Mouse (Mus musculus) forebrain, embryonic 16.5 days (tissue): ENCODE measurements around the gene Casz1. TPM values are rescaled to one million over a fixed set of nuclear protein-coding genes. Genes with fewer than 3 reads are reported as not detected.

Experiments
- ATAC-seq: fragments of 200-750 bp; cut with Nextera tagmentation; 2 replicates; pipeline ENCODE4 v1.8.0; 2017; ENCODE audit warnings: mild to moderate bottlenecking, moderate library complexity
- H3K27ac ChIP-seq: fragments of 300-500 bp; sonication (generic); 2 replicates; pipeline ENCODE4 v1.5.1; 2014; ENCODE audit warnings: low read length, control low read depth
- H3K27me3 ChIP-seq: fragments of 300-500 bp; sonication (generic); replicated peaks from 2 replicates; pipeline ENCODE4 v1.6.1; 2014; ENCODE audit warnings: low read length; ENCODE audit not compliant: control insufficient read depth, insufficient read depth
- H3K36me3 ChIP-seq: fragments of 300-500 bp; sonication (generic); 2 replicates; pipeline ENCODE4 v1.6.1; 2014; ENCODE audit not compliant: control insufficient read depth, insufficient read depth
- H3K4me1 ChIP-seq: fragments of 300-500 bp; sonication (generic); replicated peaks from 2 replicates; pipeline ENCODE4 v1.6.1; 2014; ENCODE audit warnings: low read length; ENCODE audit not compliant: control insufficient read depth, insufficient read depth
- H3K4me2 ChIP-seq: fragments of 300-500 bp; sonication (generic); 2 replicates; pipeline ENCODE4 v1.6.1; 2014; ENCODE audit warnings: mild to moderate bottlenecking, low read length, control low read depth
- H3K4me3 ChIP-seq: fragments of 300-500 bp; sonication (generic); replicated peaks from 2 replicates; pipeline ENCODE4 v1.5.1; 2014; ENCODE audit warnings: mild to moderate bottlenecking, low read length, control low read depth
- H3K9ac ChIP-seq: fragments of 300-500 bp; sonication (generic); replicated peaks from 2 replicates; pipeline ENCODE4 v1.6.1; 2014; ENCODE audit warnings: low read depth, low read length, control low read depth
- H3K9me3 ChIP-seq: fragments of 300-500 bp; sonication (generic); 2 replicates; pipeline ENCODE4 v1.6.1; 2016; ENCODE audit warnings: low read length; ENCODE audit not compliant: control insufficient read depth
- WGBS: fragments of 180-500 bp; shearing (Covaris S2); extraction: QIAGEN DNeasy Blood & Tissue Kit; methylation state at CpG from one replicate; pipeline ENCODE4 v1.1.7; 2014; 5-methylcytosine and 5-hydroxymethylcytosine counted together
- polyA plus RNA-seq: library from polyadenylated mRNA; unstranded; fragments of >200 nt; fragmentation: Nextera tagmentation; extraction: Ambion mirVana; gene quantifications from 2 replicates; pipeline ENCODE4 v1.2.1, GENCODE M21; 2015

Gene Casz1
- polyA plus RNA-seq, 1 experiment from 2014 or later, result 1.0 TPM

DNA sequence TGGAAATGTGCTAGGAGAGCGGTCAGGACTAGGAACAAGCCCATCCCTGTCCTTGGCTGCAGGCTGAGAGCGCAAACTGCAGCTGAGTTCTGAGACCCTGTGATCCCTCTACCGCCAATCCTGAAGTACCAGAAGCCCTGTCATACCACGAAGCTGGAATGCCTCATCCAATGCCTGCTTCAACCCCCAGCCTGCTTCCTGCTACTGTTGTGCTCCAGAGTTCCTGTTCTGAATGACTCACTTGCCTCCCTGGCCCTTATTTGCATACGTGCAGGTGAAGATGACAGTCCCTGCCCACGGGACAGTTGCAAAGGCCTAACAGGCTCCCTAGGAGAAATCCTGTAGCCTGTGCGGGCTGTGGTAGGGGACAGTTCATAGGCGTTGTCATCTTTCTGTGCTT is 13.3 kb upstream of the Casz1 start:
- no peak for ATAC-seq
- Histone ChIP-seq H3K4me3 (no peak overlapping the region), H3K4me1 (peaks cover 8% of the 10 kb centered on the region), H3K9ac (no peak overlapping the region), H3K36me3 (no peaks in the 10 kb centered on the region), H3K9me3 (no peaks in the 10 kb centered on the region), H3K27me3 (peaks cover 14% of the 10 kb centered on the region), H3K27ac (no peak overlapping the region), H3K4me2 (no peak overlapping the region)
- 69% methylated on average over 8 of the region's 8 CpGs for WGBS

DNA sequence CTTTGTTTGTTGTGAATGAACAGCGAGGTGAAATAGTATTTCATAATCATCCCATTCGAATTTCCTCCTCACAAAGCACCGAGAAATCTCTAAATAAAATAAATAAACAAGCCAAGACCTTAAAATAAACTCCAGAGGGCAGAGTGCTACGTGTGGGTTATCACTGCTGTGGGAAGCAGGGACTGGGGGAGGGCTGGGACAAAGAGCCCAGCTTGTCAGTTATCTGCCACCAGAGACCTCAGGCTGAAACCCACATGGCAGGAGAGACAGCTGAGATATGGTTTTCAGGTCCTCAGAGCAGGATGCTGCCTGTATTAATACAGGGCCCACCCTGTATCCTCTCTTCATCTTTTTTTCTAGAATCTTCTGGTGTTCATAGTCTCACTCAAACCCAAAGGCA is 9.2 kb upstream of the Casz1 start:
- H3K9me3 ChIP-seq, result no peaks in the 10 kb centered on the region
- peaks cover 11% of the 10 kb centered on the region for H3K4me1 ChIP-seq
- H3K9ac ChIP-seq, result no peak overlapping the region
- no peak for ATAC-seq
- no peak overlapping the region for H3K27ac ChIP-seq
- no peak overlapping the region for H3K4me3 ChIP-seq
- H3K36me3 ChIP-seq, result no peaks in the 10 kb centered on the region
- H3K4me2 ChIP-seq, result no peak overlapping the region
- WGBS, result 75% methylated on average over 4 of the region's 4 CpGs
- peaks cover 11% of the 10 kb centered on the region for H3K27me3 ChIP-seq

DNA sequence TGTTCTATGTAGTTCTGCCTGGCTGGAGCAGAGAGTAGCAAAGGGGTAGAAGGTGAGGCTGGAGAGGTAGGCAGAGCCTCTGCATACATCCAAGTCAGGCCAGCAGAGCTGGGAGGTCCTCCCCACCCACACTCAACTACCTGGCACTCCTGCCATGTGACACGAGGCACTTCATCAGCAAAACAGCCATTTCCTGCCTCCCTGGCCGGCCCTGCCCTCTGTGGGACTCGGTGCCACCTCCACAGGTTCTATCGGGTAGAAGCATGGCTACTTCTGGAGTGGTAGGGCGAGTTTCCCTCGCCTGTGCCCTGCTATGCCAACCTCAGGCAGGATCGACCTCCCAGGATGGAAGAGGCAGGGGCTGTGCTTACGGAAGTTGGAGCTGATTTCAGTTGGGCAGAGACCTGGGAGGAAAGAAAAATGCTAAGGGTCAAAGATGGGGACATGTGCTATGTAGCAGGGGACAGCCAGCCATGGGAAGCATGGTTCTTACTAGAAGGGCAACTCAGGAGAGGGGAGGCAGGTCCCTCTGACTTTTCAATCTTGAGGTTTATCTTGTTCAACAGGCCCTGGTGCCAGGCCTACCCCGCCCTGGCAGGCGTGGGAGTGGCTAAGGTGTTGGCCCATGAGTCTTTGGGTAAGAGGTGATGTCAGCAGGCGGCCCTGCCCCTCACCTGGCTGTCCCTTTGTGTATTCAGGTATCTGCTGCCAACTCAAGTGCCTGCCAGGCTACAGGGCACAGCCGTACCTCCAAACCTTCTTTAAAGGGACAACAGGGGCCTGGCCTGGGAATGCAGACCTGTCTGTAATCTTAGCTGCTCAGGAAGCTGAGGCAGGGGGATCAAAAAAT is 6.5 kb upstream of the Casz1 start:
- no peak overlapping the region for H3K9ac ChIP-seq
- ATAC-seq, result no peak
- H3K27ac ChIP-seq, result no peak overlapping the region
- H3K9me3 ChIP-seq, result no peaks in the 10 kb centered on the region
- peaks cover 18% of the 10 kb centered on the region for H3K27me3 ChIP-seq
- H3K4me1 ChIP-seq, result peaks cover 11% of the 10 kb centered on the region
- WGBS, result 83% methylated on average over 12 of the region's 12 CpGs
- H3K36me3 ChIP-seq, result no peaks in the 10 kb centered on the region
- no peak overlapping the region for H3K4me2 ChIP-seq
- no peak overlapping the region for H3K4me3 ChIP-seq

DNA sequence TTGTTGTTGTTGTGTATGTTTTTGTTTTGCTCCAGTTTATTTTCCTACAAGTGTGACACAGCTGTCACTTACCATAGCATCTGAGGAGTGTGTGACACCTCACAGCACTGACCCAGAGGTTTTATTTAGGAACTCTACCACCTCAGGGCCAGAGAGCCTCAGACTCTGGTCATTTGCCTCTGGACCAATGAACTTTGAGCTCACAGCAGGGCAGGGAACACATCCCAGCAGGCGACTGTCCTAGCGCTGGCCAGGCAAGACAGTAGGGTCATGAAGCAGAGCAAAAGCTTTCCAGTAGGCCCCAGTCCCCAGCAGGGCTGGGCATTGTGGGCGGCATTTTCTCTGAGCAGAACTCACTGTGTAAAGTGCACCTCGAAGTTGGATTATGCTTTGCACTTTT is 1.2 kb upstream of the Casz1 start:
- Histone ChIP-seq H3K4me2 (no peak overlapping the region), H3K36me3 (no peaks in the 10 kb centered on the region), H3K27ac (no peak overlapping the region), H3K9ac (no peak overlapping the region), H3K9me3 (no peaks in the 10 kb centered on the region), H3K4me3 (no peak overlapping the region), H3K4me1 (peaks cover 37% of the 10 kb centered on the region), H3K27me3 (peaks cover 47% of the 10 kb centered on the region)
- WGBS, result 29% methylated on average over 4 of the region's 4 CpGs
- ATAC-seq, result no peak

DNA sequence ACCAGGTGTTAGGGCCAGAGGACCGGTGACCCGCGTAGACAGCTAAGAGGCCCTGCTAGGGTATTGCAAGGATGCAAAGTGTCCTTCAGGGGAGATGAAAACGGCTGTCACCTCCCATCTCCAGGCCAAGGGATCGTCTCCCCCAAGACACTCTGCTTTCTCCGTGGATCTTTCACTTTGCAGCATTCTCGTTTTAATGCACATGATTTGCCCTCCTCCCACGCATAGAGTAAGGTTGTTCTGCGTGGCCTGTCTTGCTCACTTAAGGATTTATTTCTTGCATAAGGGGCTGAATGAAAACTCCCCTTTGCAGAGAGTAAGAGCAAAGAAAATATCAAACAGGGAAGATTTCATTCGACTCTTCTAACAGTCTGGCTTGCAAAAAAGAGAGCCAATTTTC is 593 bp upstream of the Casz1 start:
- H3K4me3 ChIP-seq, result peak overlapping the region; percentile 42
- no peaks in the 10 kb centered on the region for H3K9me3 ChIP-seq
- H3K36me3 ChIP-seq, result no peaks in the 10 kb centered on the region
- H3K27ac ChIP-seq, result no peak overlapping the region
- peaks cover 37% of the 10 kb centered on the region for H3K4me1 ChIP-seq
- 8% methylated on average over 10 of the region's 10 CpGs for WGBS
- H3K4me2 ChIP-seq, result peak overlapping the region; percentile 71
- no peak for ATAC-seq
- H3K9ac ChIP-seq, result no peak overlapping the region
- H3K27me3 ChIP-seq, result peaks cover 53% of the 10 kb centered on the region

DNA sequence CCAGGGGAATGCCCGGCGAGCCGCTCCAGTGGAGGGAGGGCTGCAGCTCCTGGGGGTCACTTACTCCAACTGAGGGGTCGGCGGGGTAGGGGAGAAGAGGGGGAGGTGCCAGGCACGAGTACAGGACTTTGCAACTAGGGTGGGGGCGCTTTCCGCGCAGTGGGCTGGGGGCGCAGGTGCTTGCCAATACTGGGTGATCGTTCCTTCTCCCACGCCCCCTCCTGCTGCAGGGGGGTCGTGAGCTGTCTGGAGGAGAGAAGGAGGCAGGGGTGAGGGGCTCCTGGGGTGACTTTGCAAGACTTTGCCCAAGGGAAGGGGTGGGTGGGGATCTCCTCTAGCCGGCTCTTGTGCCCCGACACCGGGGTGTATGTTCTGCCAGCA is 541 bp downstream of the Casz1 start:
- peak overlapping the region; percentile 71 for H3K4me2 ChIP-seq
- H3K27me3 ChIP-seq, result peaks cover 60% of the 10 kb centered on the region
- H3K36me3 ChIP-seq, result no peaks in the 10 kb centered on the region
- H3K9ac ChIP-seq, result peak overlapping the region; percentile 10; the same call in 1 of the 2 replicates
- H3K9me3 ChIP-seq, result no peaks in the 10 kb centered on the region
- peak; percentile 5; the same call in 1 of the 2 replicates for ATAC-seq
- peak overlapping the region; percentile 42 for H3K4me3 ChIP-seq
- peaks cover 33% of the 10 kb centered on the region for H3K4me1 ChIP-seq
- H3K27ac ChIP-seq, result no peak overlapping the region
- WGBS, result under 1% methylated on average over 16 of the region's 16 CpGs

DNA sequence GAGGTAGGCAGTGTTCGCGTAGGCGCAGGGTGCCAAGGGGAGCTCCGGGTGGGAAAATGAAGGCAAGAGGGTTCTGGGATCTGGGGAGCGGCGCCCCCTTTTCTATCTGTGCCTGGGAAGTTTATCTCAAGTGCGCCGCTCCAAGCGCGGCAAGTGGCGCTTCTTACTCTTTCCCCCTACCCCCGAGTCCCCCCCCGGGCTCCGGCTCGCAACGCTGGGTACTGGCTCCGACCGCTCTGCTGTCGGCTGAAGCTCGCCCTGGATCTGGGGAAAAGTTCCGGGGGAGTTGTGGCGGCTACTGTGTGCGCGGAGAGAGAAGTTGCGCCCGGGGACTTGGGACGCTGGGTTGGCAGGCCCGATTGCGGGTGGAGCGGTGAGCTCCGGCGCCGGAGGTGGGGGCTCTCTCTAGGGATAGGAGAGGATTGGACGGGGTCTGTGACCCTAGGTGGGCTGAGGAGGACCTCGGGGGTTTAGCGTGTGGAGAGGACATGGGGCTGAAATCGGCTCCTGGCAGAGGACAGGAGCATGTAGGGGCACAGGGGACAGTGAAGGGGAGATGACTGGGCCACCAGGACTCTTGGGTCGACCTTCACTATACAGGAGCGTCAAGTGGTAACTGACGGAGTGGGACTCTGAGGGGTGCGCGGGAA is 1.1 kb downstream of the Casz1 start:
- no peaks in the 10 kb centered on the region for H3K36me3 ChIP-seq
- H3K9me3 ChIP-seq, result no peaks in the 10 kb centered on the region
- peak overlapping the region; percentile 6; the same call in 1 of the 2 replicates for H3K9ac ChIP-seq
- no peak overlapping the region for H3K27ac ChIP-seq
- peaks cover 63% of the 10 kb centered on the region for H3K27me3 ChIP-seq
- peaks cover 33% of the 10 kb centered on the region for H3K4me1 ChIP-seq
- peak overlapping the region; percentile 71 for H3K4me2 ChIP-seq
- under 1% methylated on average over 42 of the region's 42 CpGs for WGBS
- H3K4me3 ChIP-seq, result peak overlapping the region; percentile 42
- ATAC-seq, result 0 out of 2 replicates have a peak, but pooled peaks have one; percentile 1

DNA sequence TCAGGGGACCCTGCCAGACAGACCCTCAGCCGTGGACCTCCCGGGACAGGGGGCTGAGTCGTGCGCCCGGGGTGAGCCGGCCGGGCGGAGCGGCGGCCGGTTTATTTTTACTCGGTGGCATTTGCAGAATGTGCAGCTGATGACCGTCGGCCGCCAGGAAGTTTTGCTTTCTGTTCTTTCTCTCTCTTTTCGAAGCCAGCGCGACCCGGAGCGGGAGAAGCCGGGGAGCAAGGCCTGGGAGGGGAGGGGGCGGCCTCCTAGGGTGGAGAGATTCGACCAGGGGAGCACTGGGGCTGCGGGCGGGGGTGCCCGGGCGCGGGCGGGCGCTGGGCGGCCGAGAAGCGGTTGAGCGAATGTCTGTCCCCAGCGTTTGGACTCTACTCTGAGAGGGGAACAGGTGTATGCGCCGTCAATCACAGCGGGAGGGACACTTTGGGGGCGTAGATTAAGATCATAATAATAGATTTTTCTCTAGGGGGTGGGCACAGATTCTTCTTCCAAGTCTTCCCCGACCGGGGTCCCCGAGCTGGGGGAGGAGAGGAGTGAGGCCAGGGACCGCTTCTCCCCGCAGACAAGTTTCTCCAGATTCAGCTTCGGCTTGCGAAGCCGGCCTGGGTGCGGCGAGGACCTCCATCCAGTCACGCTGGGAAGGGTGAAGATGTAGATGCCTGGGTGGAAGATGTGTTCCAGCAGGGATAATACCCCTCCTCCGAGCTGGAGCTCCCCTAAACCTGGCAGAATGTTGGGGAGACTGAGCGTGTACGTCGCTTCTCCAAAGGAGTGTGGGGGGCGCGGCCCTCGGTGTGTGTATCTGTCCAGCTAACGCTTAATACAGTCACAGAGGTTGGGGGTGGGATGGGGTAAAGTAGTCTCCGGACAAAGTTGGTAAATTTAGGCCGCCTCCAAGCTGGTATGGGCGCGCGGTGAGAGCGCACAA is 1.9 kb downstream of the Casz1 start:
- Histone ChIP-seq H3K27me3 (peaks cover 67% of the 10 kb centered on the region), H3K9ac (no peak overlapping the region), H3K4me3 (peak overlapping the region; percentile 42), H3K9me3 (no peaks in the 10 kb centered on the region), H3K4me1 (peaks cover 36% of the 10 kb centered on the region), H3K36me3 (no peaks in the 10 kb centered on the region), H3K27ac (no peak overlapping the region), H3K4me2 (peak overlapping the region; percentile 71)
- ATAC-seq, result no peak
- under 1% methylated on average over 58 of the region's 64 CpGs for WGBS

DNA sequence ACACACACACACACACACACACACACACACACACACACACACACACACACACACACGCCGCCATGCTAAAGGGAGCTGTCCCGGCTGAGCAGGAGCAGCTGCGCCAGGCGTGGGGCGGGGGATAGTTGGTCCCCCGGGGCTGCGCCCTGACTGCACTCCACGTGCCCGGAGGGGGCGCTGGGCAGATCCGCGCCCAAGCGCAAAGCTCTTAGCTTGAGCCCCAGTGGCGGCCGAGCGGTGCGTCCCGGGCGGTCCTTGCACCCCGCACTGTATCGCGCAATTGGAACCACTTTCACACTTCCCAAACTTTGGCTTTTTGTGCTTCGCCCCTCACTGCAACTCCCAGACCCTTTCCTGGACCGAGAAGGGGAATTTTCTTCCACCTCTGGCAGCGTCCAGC is 2.6 kb downstream of the Casz1 start:
- Histone ChIP-seq H3K9ac (no peak overlapping the region), H3K27ac (no peak overlapping the region), H3K4me1 (peaks cover 38% of the 10 kb centered on the region), H3K4me3 (peak overlapping the region; percentile 31), H3K9me3 (no peaks in the 10 kb centered on the region), H3K4me2 (peak overlapping the region; percentile 71), H3K36me3 (no peaks in the 10 kb centered on the region), H3K27me3 (peaks cover 68% of the 10 kb centered on the region)
- ATAC-seq, result no peak
- WGBS, result under 1% methylated on average over 24 of the region's 26 CpGs
